Mouse (Mus musculus): ENCODE results near the gene Tlr13. TPM values are rescaled to one million over a fixed set of nuclear protein-coding genes. Genes with fewer than 3 reads are reported as not detected.
A peak's percentile ranks its signal among the peaks of the same experiment; 100 is the strongest.

The Tlr13 gene
- total RNA-seq (2015) (1.3 and 1.6 TPM in 2 replicates), total RNA-seq (2017) (1.00 and 1.4 TPM in 2 replicates)

DNA sequence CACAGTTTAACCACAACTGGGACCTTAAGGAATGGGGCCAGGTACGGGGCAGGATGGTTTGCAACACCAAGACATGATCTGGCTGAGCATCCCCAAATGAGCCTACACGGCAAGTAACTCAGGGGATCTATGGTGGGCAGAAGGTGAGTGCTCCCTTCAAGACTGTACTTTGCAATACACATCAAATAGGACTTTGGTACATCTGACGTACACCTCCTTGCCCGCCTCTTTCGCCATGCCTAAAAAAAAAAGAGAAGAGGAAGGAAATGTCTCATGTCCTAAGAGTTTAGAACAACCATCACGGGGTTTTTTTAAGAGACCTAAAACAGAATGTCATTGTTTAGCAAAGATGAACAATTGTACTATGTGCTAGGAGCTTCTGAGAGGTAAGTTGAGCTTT is at the start of gene Tlr13:
Tlr13 (plus strand) TSS at position 269 of the 400 bp plus-strand sequence.
- ATAC-seq (replicated peaks; ENCODE audit: poor library complexity): peak; percentile 77

DNA sequence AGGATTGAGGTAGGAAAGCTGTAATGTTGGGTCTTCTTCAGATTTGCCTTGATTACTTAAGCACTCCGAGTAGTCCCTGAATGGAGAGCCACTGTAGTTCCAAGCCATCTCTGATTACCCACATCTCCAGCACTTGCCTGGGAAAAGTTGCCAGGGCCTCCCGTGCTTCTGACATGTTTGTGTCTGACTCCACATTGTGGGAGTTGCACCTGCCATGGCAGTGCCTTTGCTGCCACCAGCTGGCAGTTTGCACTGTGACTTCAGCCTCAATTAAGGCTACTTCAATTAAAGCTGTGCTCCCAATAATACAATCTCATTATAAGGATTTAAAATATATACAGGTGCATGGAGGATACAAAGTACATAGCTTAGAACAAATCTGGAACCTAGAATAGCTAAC is 37.5 kb upstream of the Tlr13 start:
- ATAC-seq (replicated peaks; ENCODE audit: poor library complexity): peak; percentile 90

DNA sequence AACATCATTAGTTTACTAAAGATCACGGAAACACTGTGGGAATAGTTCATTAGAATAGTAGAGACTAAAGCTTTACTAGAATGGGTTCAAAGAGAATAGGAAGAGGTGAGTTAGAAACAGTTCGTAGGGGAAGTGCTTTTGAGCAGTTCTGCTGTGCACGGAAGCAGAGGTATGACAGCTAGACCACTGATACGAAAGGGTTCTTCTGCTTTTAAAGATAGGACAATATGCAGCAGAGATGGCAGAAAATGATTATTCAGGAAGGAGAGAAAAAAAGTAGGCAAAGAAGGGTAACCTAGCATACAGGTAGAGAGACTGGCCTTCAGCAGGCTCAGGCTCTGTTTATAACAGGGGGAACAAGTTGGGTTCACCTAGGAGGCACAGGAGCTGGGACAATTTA is 29.1 kb upstream of the Tlr13 start:
- ATAC-seq (replicated peaks; ENCODE audit: poor library complexity): no peak

DNA sequence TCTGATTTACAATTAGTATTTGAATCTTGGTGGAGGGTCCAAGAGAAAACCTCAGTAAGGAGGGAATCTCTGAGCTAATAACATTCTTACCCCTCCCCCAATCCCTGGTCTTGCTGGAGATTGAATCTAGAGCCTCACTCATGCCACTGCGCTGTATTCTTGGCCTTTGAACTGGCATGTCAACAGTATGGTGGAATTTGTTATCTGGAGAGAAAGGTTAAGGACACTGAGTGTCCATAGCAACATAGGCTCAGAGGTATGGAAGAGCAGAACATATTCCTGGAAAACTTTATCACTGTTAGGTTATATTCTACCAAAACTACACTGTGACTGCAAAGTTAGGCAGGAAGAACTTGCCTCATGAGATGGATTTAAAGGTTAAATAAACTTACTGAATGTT is 28.3 kb upstream of the Tlr13 start:
- ATAC-seq (replicated peaks; ENCODE audit: poor library complexity): no peak

DNA sequence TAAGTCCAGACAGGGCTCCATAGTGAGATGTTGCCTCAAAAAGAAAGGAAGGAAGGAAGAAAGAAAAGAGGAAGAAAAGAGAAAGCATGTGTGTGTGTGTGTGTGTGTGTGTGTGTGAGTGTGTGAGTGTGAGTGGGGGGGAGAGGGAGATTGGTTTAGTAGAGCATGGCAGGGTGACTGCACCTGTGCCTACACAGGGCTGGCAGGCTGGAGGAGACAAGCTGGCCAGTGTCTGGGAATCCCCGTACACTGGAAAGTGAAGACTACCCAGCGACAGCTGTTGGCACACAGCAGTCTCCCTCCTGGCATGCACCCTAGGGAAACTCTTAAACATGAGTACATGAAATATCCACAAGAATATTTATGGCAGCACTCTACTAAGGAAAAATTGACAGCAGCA is 20.2 kb upstream of the Tlr13 start:
- ATAC-seq (replicated peaks; ENCODE audit: poor library complexity): no peak

DNA sequence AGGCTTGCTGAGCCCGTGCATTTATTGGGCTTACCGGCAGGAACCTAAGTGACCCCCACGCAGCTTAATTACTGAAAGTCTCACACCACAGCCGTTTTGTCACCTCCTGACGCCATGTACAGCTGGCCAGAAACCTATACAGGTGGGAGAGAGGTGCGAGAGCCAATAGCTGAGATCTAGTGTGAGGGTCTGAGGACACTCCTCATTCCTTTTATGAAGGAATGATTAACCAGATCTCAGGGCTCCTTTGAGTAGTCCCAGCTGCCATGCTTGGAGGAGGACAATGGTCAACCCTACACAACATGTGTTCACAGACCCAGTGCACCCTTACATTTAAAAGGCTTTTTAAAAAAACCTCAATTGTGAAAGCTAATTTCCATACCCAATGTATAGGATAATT is 14.7 kb upstream of the Tlr13 start:
- no peak for ATAC-seq (replicated peaks; ENCODE audit: poor library complexity)

DNA sequence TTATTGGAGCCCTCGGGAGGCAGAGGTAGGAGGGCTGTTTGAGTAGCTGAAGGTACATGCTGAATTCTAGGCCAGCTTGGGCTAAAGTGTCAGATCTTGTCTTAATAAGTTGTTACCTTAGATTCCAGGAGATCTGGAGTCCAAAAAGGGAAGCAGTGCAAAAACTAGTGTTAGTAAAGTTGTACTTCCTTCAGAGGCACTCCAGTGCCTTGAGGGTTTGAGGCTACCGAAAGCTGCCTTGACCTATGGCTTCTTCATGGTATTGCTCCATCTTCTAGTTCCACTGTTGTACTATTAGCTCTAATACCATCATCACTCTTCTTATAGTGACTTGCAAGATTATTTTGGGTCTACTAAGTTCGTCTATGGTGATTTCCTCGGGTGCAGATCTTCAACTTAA is 13.1 kb upstream of the Tlr13 start:
- peak; percentile 46; the same call in 1 of the 2 replicates for ATAC-seq (replicated peaks; ENCODE audit: poor library complexity)

DNA sequence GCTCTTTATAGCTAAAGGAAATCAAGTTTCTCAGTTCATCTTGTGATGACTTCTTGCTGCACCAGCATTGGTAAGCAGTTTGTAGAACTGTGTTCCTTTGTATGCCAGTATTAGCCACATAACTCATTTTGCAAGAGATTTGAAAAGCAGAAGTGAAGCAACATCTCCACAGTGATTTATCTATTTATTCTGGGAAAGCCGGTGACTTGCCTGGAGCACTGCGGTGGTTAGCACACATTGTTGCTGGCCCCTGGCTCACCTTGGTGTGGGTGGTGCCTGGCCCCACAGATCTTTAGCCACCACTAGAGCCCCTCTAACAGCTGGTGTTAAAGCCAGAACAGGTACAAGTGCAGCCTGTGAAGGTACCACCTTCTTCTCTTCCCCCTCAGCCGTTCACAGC is 8.1 kb upstream of the Tlr13 start:
- ATAC-seq (replicated peaks; ENCODE audit: poor library complexity): peak; percentile 59

DNA sequence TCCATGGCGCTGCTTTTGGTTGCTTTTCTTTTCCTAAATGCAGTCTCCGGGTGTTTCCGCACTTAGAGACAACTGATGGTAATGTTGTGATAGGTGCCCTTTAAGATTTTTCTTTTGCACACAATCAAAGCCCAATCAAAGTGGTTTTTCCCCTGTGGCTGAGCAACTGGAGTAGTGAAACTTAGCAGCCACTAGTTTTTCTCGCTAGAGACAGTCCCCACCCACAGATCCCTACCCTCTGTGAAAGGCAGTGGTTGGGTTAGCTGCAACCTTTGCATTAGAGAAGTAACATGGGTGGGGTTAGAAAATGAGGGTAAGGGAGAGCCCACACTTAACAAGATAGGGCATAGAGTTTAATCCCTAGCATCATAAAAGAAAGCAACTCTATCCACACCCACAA is 7.5 kb upstream of the Tlr13 start:
- peak; percentile 22; the same call in 1 of the 2 replicates for ATAC-seq (replicated peaks; ENCODE audit: poor library complexity)

DNA sequence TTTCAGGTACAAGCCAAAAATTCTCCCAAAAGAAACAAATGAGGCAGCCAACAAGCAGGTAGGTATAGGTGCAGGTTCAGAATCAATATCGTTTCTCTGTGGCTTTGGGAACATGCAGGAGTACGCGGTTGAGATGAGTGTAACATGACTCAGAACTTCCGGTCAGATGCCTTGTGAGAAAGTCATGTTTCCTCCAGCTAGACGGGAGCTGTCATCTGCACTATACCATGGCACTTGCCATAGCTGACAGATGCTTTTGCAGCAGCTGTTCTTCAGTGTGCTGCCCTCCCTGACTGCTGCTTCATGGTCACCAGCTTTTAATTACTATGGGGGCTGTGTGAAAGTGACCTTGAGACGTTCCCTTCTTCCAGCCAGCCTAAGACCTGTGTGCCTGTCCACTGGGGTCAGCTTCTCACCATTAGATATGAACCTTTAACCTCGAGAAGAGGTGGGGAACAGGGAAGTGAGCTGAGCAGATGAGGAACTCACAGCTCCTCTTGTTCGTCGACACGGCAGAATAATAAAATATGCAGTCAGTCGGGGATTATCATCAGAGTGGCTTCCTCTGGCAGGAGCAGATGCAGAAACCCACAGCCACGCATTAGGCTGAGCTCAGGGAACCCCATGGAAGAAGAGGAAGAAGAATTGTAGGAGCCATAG is 7.0 kb upstream of the Tlr13 start:
- peak; percentile 51 for ATAC-seq (replicated peaks; ENCODE audit: poor library complexity)

DNA sequence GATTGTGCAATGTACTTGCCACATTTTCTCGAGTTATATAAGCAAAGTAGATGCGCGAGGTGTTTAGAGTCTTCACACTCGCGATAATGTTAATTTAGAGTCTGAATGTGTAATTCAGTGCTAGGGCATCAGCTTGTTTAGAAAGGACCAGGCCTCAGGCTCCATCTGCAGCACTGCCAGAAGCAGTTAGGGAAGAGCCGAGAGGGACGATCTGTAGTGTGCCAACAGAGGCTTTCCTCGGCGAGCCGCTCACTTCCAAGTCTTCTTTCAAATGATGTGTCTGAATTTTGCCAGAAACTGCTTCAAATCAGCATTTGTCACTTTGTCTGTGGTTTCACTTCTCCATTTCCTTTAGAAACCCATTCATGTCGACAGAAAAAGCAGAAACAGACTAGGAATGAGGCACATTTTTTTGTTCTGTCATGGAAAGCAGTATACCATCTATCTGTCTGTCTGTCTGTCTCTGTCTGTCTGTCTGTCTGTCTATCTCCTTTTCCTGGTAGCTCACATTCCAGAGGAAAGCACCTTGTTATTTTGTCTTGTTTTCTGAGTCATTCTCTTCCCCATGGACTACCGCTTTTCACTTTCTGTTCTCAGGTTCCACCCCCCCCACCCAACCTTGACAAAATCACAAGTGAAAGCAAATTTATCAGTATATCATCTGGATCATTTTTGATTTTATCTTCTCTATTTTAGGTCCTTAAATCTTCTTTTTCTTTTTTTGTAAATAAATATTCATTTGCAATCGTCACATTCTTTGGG is 3.5 kb upstream of the Tlr13 start:
- peak; percentile 26 for ATAC-seq (replicated peaks; ENCODE audit: poor library complexity)

DNA sequence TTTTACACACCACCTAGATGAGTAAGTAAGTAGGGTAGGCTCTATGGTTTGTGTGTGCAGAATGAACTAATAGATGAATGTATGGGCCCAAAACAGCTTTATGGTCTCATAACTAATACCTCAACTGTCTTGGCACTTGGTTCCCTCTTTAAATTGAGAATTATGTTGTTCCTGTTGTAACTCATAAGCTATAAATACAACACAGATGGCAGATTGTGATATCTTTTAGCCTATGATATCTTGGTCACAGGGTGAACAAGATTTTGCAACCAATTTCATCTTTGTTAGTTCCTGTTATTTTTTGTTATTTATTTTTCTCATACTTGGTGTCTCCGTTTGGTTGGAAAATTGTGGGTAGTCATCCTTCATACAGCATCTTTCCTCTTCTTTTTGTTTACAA is 5.2 kb downstream of the Tlr13 start:
- ATAC-seq (replicated peaks; ENCODE audit: poor library complexity): peak; percentile 33; the same call in 1 of the 2 replicates

DNA sequence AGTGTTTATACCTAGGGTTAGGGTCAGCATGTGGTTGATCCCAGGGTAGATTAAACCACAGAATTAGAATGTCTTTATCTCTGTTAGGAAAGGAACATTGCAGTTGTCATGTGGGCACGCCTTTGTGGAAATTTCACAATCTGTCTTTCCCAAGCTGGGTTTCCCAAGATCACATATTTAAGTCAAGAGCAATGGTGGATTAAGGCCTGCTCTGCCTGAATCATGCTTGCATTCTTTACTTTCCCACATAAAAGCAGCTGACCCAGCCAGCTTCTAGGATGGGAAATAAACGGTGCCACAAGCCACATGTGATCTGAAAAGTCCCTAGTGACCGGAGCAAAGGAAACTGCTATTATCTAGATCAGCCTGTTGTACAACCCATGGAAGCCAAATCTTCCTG is 6.5 kb downstream of the Tlr13 start:
- ATAC-seq (replicated peaks; ENCODE audit: poor library complexity): peak; percentile 51

DNA sequence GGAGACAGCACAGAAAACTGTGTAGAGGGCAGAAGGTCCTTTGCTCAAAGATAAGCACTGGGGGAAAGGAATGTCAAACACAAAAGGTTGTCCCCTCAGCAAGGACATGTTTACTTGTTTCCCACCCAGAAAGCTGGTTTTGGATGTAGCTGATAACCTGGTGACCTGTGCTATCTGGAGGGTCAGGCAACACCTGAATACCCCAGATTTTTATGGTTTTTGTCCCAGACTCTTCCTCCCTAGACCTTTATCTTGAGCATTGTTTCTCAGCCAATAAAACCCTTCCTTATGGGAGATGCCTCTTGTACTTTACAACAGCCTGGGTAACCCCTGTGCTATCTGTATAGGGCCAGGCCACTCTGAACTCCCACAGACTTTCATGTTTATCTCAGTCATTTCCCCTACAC is 11.2 kb downstream of the Tlr13 start:
- peak; percentile 72 for ATAC-seq (replicated peaks; ENCODE audit: poor library complexity)

DNA sequence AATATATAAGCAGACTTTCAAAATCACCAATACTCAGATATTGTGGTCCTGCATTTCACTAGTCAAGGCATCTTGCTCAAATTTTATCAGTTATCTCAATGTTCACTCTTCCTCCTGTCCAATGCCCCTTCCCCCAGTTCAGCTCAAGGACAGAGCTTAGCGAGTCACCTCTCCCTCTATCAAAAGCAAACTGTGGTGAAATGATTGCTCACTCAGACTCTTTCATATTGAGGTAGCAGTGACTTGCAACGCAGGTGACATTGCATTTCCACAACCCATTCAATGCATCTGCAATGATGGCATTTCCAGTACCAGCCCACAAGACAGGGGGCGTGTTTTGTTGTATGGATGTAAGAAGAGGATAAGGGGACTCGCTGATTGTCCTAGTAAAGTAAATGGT is 12.9 kb downstream of the Tlr13 start:
- ATAC-seq (replicated peaks; ENCODE audit: poor library complexity): no peak

DNA sequence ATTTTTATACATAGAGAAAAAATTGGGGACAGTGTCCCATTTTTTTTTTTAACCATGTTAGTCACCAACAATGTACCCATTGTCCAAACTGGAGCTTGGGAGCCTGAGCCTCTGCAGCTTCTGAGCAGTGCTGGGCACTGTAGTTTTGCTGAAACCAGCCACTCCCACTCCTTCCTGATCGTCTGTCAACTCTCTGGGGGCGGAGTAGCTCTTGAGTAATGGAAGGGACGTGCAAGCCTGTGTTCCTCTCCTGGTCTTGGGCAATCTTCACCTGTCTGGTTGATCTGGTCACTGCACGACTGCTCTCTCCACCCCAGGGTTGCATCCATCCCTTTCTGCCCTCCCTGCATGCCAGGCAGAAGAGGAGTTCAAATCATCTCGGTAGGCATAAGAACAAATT is 21.0 kb downstream of the Tlr13 start:
- ATAC-seq (replicated peaks; ENCODE audit: poor library complexity): peak; percentile 95

DNA sequence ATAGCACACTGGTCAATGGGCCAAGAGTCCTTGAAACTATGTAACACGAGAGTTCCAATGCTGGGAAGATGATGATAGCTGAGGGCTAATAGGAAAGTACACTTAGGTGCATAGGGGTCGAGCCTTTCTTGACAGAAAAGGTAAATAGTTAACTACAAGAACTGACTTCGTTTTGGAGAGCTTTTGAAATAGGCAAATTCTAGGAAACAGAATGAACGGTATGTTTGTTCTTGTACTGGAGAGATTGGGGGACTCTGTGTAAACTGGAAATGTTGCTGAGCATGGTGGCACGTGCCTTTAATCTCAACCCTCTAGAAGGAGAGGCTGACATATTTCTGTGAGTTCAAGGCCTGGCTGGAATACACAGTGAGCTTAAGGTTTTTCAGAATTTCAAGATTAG is 21.6 kb downstream of the Tlr13 start:
- no peak for ATAC-seq (replicated peaks; ENCODE audit: poor library complexity)

DNA sequence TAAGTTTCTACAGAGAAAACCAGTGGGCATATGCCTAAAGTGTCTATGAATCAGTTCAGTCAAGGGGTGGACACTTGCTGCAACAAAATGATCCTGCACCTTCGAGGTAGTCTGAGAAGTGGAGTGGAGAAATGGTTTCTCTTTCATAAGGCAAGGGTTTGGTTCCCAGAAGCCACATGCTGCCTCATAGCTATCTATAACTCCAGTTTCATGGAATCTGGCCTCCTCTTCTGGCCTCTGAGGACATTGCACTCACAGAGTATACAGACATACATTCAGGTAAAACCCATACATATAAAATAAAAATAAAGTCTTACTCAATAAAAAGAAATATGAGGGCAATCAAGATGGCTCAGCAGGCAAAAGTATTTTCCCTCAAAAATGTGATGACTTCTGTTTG is 22.1 kb downstream of the Tlr13 start:
- peak; percentile 95 for ATAC-seq (replicated peaks; ENCODE audit: poor library complexity)

DNA sequence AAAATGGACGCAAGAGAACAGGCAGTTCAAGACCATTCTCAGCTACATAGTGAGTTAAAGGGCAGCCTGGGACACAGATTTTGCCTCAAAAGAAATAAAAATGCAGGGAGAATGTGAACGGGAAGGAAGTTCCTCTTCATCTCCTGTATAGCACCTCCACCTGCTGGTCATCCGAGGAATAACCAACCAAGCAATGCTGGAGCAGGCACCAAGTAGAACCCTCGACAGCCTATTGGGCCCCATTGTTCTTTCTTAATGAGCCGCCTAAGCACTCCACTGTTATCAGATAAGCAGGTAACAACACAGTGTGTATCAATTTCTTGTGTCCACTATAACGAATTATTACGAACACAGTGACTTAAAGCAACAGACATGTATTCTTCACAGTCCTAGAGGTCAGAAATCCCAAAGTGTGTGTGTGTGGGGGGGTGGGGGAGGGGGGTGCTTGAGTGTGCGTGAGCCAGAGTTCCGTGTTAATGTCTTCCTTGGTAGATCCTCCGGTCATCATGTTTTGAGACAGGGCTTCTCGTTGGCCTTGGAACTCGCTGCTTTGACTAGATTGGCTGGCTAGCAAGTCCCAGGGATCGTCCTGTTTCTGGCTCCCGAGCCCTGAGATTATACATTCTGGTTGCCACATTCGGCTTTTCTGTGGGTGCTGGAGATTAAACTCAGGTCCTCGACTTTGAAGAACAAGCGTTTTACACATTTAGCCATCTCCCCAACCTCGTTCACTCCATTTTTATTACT is 28.3 kb downstream of the Tlr13 start:
- peak; percentile 100 for ATAC-seq (replicated peaks; ENCODE audit: poor library complexity)

DNA sequence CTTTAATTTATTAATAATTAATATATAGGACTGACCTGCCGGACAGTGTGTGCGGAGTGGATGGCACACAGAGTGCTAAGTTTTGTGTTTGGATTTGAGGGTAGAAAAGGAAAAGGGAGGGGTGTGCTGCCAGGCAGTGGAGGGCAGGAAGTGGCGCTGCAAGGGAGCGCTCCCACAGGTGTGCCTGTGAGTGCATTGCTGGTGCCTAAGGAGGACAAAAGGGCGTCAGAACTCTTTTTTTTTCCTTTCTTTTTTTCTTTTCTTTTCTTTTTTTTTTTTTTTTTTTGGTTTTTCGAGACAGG is 28.8 kb downstream of the Tlr13 start:
- no peak for ATAC-seq (replicated peaks; ENCODE audit: poor library complexity)

DNA sequence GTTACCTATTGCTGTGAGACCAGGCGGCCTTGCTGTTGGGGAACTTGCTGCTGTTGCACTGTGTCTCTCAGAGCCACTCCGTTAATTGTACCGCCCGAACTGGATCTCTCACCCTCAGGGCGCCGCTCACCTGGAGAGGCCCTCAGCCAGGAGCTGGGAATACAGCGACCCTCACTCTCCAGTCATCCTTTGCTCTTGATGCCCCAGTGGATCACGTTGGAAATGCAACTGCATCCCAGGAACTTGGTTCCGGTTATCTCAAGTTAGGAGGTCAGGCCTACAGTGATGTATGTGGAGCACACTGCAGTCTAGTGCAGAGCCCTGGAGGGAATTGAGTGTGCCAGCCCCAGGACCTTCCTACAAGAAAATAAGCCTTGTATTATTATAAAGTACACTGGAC is 33.3 kb downstream of the Tlr13 start:
- ATAC-seq (replicated peaks; ENCODE audit: poor library complexity): no peak

DNA sequence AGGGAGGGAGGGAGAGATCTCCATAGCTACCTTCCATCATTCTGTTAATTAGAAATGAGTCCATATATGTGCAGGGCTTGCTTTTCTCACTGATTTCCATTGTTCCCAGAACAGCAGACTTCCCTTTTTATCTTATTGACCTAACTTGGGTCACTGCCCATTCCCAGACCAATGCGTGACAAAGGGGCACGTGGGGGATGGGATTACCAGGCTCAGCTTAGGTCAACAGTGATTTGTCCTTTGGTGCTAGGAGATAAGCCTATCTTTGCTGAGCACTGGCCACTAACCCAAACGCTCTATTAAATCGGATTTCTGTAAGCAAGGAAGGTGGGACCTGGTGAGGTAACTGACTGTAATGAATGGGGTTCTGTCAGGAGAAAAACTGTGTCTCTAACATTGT is 41.3 kb downstream of the Tlr13 start:
- no peak for ATAC-seq (replicated peaks; ENCODE audit: poor library complexity)

All from megakaryocyte progenitor cell, adult 5-6 weeks (primary cell).